Mouse (Mus musculus) midbrain, embryonic 11.5 days (tissue): ENCODE measurements around the gene Ctcf. TPM values are rescaled to one million over a fixed set of nuclear protein-coding genes. Genes with fewer than 3 reads are reported as not detected.

Experiments
- ATAC-seq: fragments of 200-750 bp; cut with Nextera tagmentation; 2 replicates; pipeline ENCODE4 v1.8.0; 2017; ENCODE audit warnings: moderate TSS enrichment, moderate library complexity; ENCODE audit not compliant: low FRiP score
- DNase-seq: peaks from one replicate; pipeline ENCODE4 v3.0.0; 2015; ENCODE audit warnings: low spot score; ENCODE audit errors: missing footprints
- H3K27ac ChIP-seq: fragments of 300-500 bp; sonication (generic); 2 replicates; pipeline ENCODE4 v1.5.1; 2014; ENCODE audit warnings: low read depth, low read length
- H3K27me3 ChIP-seq: fragments of 300-500 bp; sonication (generic); 2 replicates; pipeline ENCODE4 v1.6.1; 2014; ENCODE audit warnings: mild to moderate bottlenecking, low read length, moderate library complexity, mixed read lengths; ENCODE audit not compliant: control insufficient read depth, insufficient read depth
- H3K36me3 ChIP-seq: fragments of 300-500 bp; sonication (generic); 2 replicates; pipeline ENCODE4 v1.6.1; 2014; ENCODE audit warnings: mild to moderate bottlenecking, low read length, moderate library complexity, mixed read lengths; ENCODE audit not compliant: control insufficient read depth, insufficient read depth
- H3K4me1 ChIP-seq: fragments of 300-500 bp; sonication (generic); 2 replicates; pipeline ENCODE4 v1.6.1; 2014; ENCODE audit warnings: low read length; ENCODE audit not compliant: control insufficient read depth, insufficient read depth
- H3K4me2 ChIP-seq: fragments of 300-500 bp; sonication (generic); 2 replicates; pipeline ENCODE4 v1.6.1; 2014; ENCODE audit warnings: mild to moderate bottlenecking, moderate library complexity
- H3K4me3 ChIP-seq: fragments of 300-500 bp; sonication (generic); 2 replicates; pipeline ENCODE4 v1.5.1; 2014; ENCODE audit warnings: low read depth, low read length
- H3K9ac ChIP-seq: fragments of 300-500 bp; sonication (generic); 2 replicates; pipeline ENCODE4 v1.6.1; 2014; ENCODE audit warnings: low read length
- H3K9me3 ChIP-seq: fragments of 300-500 bp; sonication (generic); 2 replicates; pipeline ENCODE4 v1.6.1; 2016; ENCODE audit warnings: low read length; ENCODE audit not compliant: control insufficient read depth
- WGBS: fragments of 180-500 bp; shearing (Covaris S2); extraction: QIAGEN DNeasy Blood & Tissue Kit; methylation state at CpG from one replicate; pipeline ENCODE4 v1.1.7; 2014; 5-methylcytosine and 5-hydroxymethylcytosine counted together
- polyA plus RNA-seq: library from polyadenylated mRNA; unstranded; fragments of >200 nt; fragmentation: Nextera tagmentation; extraction: Ambion mirVana; gene quantifications from 2 replicates; pipeline ENCODE4 v1.2.1, GENCODE M21; 2014

The Ctcf gene
- polyA plus RNA-seq, 1 experiment from 2014 or later = 112 TPM

DNA sequence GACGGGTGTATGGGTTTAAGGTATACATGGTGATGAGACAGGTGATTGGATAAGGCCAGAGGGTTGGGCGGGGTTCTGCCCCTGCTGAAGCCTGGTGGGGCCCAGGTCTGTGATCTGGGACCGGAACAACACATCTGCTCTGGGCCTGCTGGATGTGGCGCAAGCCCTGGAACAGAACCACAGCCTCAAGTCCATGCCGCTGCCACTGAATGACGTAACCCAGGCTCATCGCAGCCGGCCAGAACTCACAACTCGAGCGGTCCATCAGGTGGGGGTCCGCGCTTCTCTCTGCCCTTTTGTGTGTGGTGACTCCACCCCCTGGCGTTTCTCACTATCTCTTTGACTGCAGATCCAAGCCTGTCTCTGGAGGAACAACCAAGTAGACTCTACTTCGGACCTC, 54.6 kb downstream of the Ctcf start:
- H3K9ac ChIP-seq = no peak overlapping the region
- no peak overlapping the region for H3K4me2 ChIP-seq
- no peaks in the 10 kb centered on the region for H3K36me3 ChIP-seq
- no peak for DNase-seq
- H3K4me1 ChIP-seq = peaks cover 11% of the 10 kb centered on the region
- H3K27me3 ChIP-seq = peaks cover 2% of the 10 kb centered on the region
- no peak overlapping the region for H3K4me3 ChIP-seq
- no peak for ATAC-seq
- WGBS = 85% methylated on average over 14 of the region's 14 CpGs
- peaks cover 5% of the 10 kb centered on the region; the same call in 1 of the 2 replicates for H3K9me3 ChIP-seq
- H3K27ac ChIP-seq = no peak overlapping the region

DNA sequence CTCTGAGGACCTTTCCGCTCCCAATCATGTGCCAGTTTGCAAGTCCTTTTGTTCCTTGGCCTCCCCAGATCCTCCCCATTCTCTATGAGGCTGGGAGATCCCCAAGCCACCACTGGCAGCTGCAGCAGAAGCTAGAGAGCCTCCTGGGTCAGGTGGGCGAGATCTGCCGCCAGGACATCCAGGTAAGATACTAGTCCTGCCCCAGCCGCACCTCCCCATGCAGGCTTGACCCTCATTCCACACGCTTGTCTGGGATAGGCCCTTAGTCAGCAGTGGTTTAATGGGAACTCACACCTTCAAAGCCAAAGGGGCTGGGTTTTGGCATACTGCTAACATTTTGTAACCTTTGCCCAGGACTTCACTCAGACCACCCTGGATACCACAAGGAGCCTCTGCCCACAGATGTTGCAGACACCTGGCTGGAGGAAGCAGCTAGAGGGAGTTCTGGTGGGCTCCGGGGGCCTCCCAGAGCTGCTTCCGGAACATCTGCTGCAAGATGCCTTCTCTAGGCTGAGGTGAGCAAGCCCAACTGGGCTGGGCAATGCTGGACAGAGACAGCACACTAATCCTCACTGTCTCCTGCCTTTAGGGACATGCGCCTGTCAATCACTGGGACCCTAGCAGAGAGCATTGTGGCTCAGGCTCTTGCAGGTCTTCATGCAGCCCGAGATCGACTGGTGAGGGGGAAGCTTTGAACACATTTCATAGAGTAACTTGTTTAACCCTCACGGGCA, 56.2 kb downstream of the Ctcf start:
- DNase-seq (no peak), ATAC-seq (no peak)
- Histone ChIP-seq H3K4me2 (no peak overlapping the region), H3K4me3 (no peak overlapping the region), H3K9ac (no peak overlapping the region), H3K27me3 (peaks cover 2% of the 10 kb centered on the region), H3K36me3 (peaks cover 5% of the 10 kb centered on the region; the same call in 1 of the 2 replicates), H3K9me3 (peaks cover 5% of the 10 kb centered on the region; the same call in 1 of the 2 replicates), H3K27ac (no peak overlapping the region), H3K4me1 (peaks cover 11% of the 10 kb centered on the region)
- WGBS = 88% methylated on average over 11 of the region's 11 CpGs

DNA sequence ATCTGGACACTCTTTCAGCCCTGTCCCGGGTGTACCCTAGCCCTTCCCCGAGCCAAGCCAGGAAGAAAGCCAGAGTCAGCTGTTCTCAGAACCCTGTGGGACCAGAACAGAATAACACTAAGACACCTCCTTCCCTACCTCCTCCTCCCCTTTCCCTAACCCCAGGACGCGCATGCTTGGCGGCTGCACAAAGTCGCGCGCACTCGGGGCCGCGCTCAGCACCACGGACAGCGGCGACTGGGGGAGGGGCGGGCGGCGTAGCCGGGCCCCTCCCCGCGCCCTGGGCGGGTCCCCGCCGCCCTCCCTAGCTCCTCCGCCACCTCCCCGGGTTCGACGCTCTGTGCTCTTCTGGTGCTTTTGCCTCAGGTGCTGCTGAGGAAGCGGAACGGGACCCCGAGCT, 57.3 kb downstream of the Ctcf start:
- Histone ChIP-seq H3K4me1 (peaks cover 11% of the 10 kb centered on the region), H3K9ac (peak overlapping the region; percentile 60), H3K36me3 (peaks cover 5% of the 10 kb centered on the region; the same call in 1 of the 2 replicates), H3K4me2 (peak overlapping the region; percentile 80), H3K27me3 (peaks cover 2% of the 10 kb centered on the region), H3K4me3 (peak overlapping the region; percentile 46), H3K9me3 (peaks cover 5% of the 10 kb centered on the region; the same call in 1 of the 2 replicates), H3K27ac (peak overlapping the region; percentile 51)
- 4% methylated on average over 30 of the region's 30 CpGs for WGBS
- ATAC-seq (peak; percentile 71), DNase-seq (peak; percentile 96)

DNA sequence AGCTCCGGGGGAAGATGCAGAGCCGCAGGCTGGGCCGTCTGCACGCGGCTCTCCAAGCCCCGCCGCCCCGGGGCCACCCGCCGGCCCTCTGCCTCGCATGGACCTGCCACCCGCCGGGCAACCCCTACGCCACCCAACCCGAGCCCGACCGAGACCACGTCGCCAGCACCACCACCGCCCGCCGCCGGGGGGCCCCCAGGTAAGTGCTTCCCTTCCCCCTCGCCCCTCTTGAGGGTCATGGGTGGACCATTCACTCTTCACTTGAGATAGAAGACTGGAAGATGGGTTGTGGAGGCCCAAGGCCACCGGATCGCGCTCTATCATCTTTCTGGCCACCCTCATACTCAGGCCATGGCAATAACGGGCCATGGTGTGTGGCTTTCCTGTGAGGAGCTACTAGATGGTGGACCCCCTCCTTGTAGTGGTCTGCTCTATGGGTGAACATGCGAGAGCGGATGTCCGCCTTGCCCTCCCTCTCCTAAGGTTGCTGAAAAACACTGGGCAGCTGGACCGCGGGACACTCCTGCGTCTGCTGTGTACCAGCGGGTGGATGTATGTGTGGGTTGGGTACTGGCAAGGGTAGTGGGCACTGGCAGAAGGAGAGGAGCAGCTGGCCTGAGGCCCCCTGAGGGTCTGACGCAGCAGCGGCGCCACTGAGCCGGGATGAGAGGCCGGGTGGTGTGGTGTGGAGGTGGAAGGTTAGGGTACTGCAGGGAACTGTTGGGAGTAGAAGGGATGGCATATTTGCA, 57.9 kb downstream of the Ctcf start:
- H3K9me3 ChIP-seq = peaks cover 5% of the 10 kb centered on the region; the same call in 1 of the 2 replicates
- peak overlapping the region; percentile 51 for H3K27ac ChIP-seq
- peak; percentile 60 for ATAC-seq
- H3K9ac ChIP-seq = peak overlapping the region; percentile 60
- H3K4me2 ChIP-seq = peak overlapping the region; percentile 80
- peaks cover 11% of the 10 kb centered on the region for H3K4me1 ChIP-seq
- H3K4me3 ChIP-seq = peak overlapping the region; percentile 46
- H3K27me3 ChIP-seq = peaks cover 2% of the 10 kb centered on the region
- H3K36me3 ChIP-seq = peaks cover 5% of the 10 kb centered on the region; the same call in 1 of the 2 replicates
- 7% methylated on average over 40 of the region's 40 CpGs for WGBS
- peak; percentile 89 for DNase-seq

DNA sequence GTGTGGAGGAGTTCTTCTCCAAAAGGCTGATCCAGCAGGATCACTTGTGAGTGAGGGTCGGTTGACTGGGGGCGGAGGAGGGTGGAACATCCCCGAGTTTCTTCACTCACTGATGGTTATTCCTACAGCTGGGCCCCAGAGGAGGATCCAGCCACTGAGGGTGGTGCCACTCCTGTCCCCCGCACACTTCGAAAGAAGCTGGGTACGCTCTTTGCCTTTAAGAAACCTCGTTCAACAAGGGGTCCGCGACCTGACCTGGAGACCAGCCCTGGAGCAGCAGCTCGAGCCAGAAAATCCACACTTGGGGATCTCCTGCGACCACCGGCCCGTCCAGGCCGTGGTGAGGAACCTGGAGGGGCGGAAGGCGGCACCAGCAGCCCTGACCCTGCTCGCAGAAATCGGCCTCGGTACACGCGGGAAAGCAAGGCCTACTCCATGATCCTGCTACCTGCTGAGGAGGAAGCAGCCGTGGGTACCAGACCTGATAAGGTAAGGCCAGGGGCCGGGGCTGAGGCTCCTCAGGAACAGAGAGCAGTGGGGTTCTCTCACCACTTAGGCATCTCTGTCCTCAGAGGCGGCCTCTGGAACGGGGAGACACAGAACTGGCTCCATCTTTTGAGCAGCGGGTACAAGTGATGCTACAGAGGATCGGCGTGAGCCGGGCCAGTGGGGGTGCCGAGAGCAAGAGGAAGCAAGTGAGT, 58.9 kb downstream of the Ctcf start:
- no peak for DNase-seq
- H3K9ac ChIP-seq = no peak overlapping the region
- peaks cover 5% of the 10 kb centered on the region; the same call in 1 of the 2 replicates for H3K36me3 ChIP-seq
- no peak overlapping the region for H3K27ac ChIP-seq
- no peak for ATAC-seq
- H3K27me3 ChIP-seq = peaks cover 2% of the 10 kb centered on the region; the same call in 1 of the 2 replicates
- peak overlapping the region; percentile 80; the same call in 1 of the 2 replicates for H3K4me2 ChIP-seq
- H3K4me1 ChIP-seq = peaks cover 18% of the 10 kb centered on the region
- H3K9me3 ChIP-seq = peaks cover 5% of the 10 kb centered on the region; the same call in 1 of the 2 replicates
- H3K4me3 ChIP-seq = peak overlapping the region; percentile 46; the same call in 1 of the 2 replicates
- 78% methylated on average over 30 of the region's 30 CpGs for WGBS

DNA sequence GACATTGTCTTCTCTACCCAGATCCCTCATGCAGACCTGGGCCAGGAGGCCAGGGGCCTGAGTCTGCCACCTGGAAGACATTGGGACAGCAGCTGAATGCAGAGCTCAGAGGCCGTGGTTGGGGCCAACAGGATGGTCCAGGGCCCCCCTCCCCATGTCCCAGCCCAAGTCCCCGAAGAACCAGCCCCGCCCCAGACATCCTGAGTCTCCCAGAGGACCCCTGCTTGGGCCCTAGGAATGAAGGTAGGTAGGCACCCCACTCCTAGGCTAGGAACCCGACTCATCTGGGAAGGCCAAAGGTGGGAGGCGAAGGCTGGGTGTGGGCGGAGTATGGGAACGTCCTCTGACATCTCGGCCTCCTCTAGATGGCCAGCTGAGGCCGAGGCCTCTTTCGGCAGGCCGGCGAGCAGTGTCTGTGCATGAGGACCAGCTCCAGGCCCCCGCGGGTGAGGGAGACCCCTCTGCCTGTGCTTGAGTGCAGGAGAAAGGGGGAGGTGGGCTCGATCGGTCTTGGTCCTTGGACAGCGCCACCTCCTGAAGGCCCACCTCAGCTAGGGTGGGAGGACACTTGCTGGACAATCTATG, 60.9 kb downstream of the Ctcf start:
- WGBS = 89% methylated on average over 17 of the region's 17 CpGs
- no peak overlapping the region for H3K27ac ChIP-seq

DNA sequence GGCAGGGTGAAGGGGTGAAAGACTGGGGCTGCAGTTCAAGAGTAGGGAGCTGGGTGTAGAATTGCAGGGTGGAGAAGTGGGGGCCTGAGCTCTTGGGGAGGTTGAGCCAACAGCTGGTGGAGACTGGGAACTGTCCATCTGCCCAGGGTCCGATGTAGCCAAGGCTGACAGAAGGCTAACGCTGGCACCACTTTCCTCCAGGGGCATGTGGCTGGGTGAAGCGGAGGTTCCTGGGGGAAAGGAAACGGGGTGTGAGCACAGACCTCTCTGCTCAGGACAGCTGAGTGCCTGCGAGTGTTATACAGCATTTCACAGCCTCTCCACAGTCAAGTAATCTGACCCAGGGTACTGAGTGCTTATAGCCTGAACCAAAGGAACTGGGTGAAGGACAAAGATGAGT, 62.4 kb downstream of the Ctcf start:
- Histone ChIP-seq H3K4me3 (no peak overlapping the region), H3K9ac (no peak overlapping the region), H3K9me3 (no peaks in the 10 kb centered on the region), H3K4me1 (peaks cover 29% of the 10 kb centered on the region), H3K36me3 (peaks cover 6% of the 10 kb centered on the region; the same call in 1 of the 2 replicates), H3K4me2 (no peak overlapping the region), H3K27ac (no peak overlapping the region), H3K27me3 (peaks cover 2% of the 10 kb centered on the region; the same call in 1 of the 2 replicates)
- WGBS = 92% methylated on average over 5 of the region's 5 CpGs
- DNase-seq (no peak), ATAC-seq (no peak)

More for the DNA sequence above, 60.9 kb downstream of the Ctcf start:
- Histone ChIP-seq H3K4me1 (peaks cover 27% of the 10 kb centered on the region), H3K27me3 (peaks cover 2% of the 10 kb centered on the region; the same call in 1 of the 2 replicates), H3K4me3 (no peak overlapping the region), H3K9me3 (peaks cover 5% of the 10 kb centered on the region; the same call in 1 of the 2 replicates), H3K4me2 (no peak overlapping the region), H3K36me3 (peaks cover 5% of the 10 kb centered on the region; the same call in 1 of the 2 replicates), H3K9ac (no peak overlapping the region)
- DNase-seq (no peak), ATAC-seq (no peak)

DNA sequence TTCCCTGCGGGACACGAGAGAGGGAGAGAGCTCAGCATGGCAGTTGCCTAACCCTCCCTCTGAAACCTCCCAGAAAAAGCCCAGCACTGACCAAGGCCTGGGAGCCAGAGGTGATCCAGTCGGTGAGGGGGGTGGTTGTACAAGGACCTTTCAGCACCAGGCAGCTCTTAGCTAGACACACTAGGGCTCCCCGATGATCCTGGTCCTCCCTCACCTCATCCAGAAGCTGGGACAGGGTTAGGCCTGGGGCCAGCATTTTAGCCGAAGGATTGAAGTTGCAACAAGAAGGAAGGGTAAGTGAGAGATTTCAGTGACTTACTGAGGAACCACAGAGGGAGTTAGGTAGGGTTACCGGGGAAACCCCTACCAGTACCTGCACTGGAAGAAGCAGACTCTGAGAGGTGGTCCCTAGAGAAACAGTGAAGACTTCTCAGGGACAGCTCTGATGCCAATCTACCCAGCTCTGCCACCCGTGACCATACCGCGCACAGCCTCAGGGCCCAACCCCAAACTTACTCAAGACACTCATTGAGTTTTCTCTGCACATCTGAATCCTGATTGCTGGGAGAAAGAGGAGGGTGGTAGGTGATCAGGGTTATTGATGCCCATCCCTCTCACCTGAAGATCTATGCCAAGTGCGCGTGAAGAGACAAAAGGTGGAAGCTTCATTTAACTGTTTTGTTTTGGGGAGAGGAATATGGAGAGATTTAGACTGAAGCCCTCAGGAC, 63.3 kb downstream of the Ctcf start:
- Histone ChIP-seq H3K27ac (no peak overlapping the region), H3K36me3 (peaks cover 10% of the 10 kb centered on the region; the same call in 1 of the 2 replicates), H3K9me3 (no peaks in the 10 kb centered on the region), H3K9ac (peak overlapping the region; percentile 68), H3K4me2 (peak overlapping the region; percentile 81), H3K4me1 (peaks cover 21% of the 10 kb centered on the region), H3K27me3 (no peaks in the 10 kb centered on the region), H3K4me3 (peak overlapping the region; percentile 66; the same call in 1 of the 2 replicates)
- DNase-seq = no peak
- no peak for ATAC-seq
- WGBS = 90% methylated on average over 11 of the region's 11 CpGs
